Mouse (Mus musculus) right cerebral cortex, adult 18-20 months (tissue): ENCODE measurements around the gene Gm20823.
"Not testable (repeated sequence)": the region's sequence is repeated elsewhere in the genome, so short reads cannot be mapped to it uniquely, and the experiment has no call there.

Experiments used
- DNase-seq: peaks from one replicate; pipeline ENCODE4 v3.0.0; 2022; ENCODE audit warnings: mixed read lengths

Gm20823 gene

GRCm38 (mm10) chrY:62464745-62465144 lies at the start of gene Gm20823:
Gene Gm20823, minus strand, starts transcription at chrY:62464845.
- not testable (repeated sequence) for DNase-seq
